Mouse (Mus musculus) C2C12 (cell line): ENCODE measurements around the gene Gucy2c. TPM values are rescaled to one million over a fixed set of nuclear protein-coding genes. Genes with fewer than 3 reads are reported as not detected.

ENCODE experiments used
- H3K27me3 ChIP-seq: one replicate; pipeline ENCODE4 v1.6.1; 2011; ENCODE audit not compliant: control insufficient read depth, insufficient read depth, insufficient read length
- H3K36me3 ChIP-seq: one replicate; pipeline ENCODE4 v1.6.1; 2011; ENCODE audit not compliant: control insufficient read depth, insufficient read depth
- H3K4me3 ChIP-seq: one replicate; pipeline ENCODE4 v1.5.1; 2011; ENCODE audit warnings: mild to moderate bottlenecking, control low read depth; ENCODE audit not compliant: poor library complexity, insufficient read depth, severe bottlenecking
- H3K79me2 ChIP-seq: one replicate; pipeline ENCODE4 v1.6.1; 2011; ENCODE audit not compliant: control insufficient read depth, insufficient read depth
- H3K79me3 ChIP-seq: one replicate; pipeline ENCODE4 v1.6.1; 2011; ENCODE audit warnings: low read depth, control low read depth
- H3ac ChIP-seq: one replicate; pipeline ENCODE3; 2011; ENCODE audit warnings: low read depth; ENCODE audit not compliant: control insufficient read depth, insufficient read length
- CEBPB ChIP-seq: IDR thresholded peaks from one replicate; pipeline ENCODE4 v1.6.1; 2011; ENCODE audit warnings: low read depth, mild to moderate bottlenecking, control low read depth, moderate library complexity
- CTCF ChIP-seq: IDR thresholded peaks from one replicate; pipeline ENCODE4 v1.5.1; 2011; ENCODE audit not compliant: control insufficient read depth, insufficient read depth, insufficient read length
- FOSL1 ChIP-seq: IDR thresholded peaks from one replicate; pipeline ENCODE4 v1.8.0; 2011; ENCODE audit warnings: mild to moderate bottlenecking, low read length; ENCODE audit not compliant: poor library complexity, insufficient read depth, severe bottlenecking
- MAX ChIP-seq: IDR thresholded peaks from one replicate; pipeline ENCODE4 v1.6.1; 2011; ENCODE audit warnings: mild to moderate bottlenecking, control low read depth
- MYOD1 ChIP-seq: IDR thresholded peaks from one replicate; pipeline ENCODE4 v1.6.1; 2011; ENCODE audit warnings: low read depth; ENCODE audit not compliant: control insufficient read depth, insufficient read length
- MYOG ChIP-seq: IDR thresholded peaks from one replicate; pipeline ENCODE4 v1.6.1; 2011; ENCODE audit not compliant: control insufficient read depth, insufficient read length; ENCODE audit errors: extremely low read depth
- USF1 ChIP-seq: IDR thresholded peaks from one replicate; pipeline ENCODE4 v1.6.1; 2011; ENCODE audit warnings: low read depth, mild to moderate bottlenecking, control low read depth, moderate library complexity
- polyA plus RNA-seq: library from polyadenylated mRNA; unstranded; fragments of >200 nt; fragmentation: generic; extraction: Trizol; gene quantifications from one replicate; pipeline ENCODE4 v1.2.1, GENCODE M21; 2012; ENCODE audit warnings: missing spikeins

Gene Gucy2c
- polyA plus RNA-seq, 1 experiment, result 0.01 TPM

DNA sequence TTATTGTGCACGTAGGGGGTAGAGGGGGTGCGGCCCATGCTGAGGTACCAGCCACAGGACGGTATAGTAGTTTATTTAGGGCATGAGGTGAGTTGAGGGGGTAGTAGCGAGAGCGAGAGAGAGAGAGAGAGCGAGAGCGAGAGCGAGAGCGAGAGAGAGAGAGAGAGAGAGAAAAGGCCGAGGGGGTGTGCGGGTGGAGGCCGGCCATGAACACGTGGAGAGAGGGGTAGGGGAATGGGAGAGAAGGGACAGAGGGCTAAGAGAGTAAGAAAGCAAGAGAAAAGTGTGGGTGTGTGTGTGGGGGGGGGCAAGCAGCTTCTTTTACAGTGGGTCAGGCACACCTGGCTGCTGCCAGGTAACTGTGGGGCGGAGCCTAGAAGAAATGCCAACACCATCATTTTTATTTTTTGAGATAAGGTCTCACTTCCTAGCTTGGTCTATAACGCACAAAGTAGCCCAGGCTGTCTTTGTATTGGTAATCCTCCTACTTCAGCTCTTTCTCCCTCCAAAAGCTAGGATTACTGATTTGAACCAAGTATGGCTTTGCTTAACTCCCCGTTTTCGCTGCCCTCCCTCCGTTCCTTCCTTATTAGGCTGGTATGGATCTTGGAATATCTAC lies 25.9 kb upstream of the Gucy2c start:
- no peak for TF ChIP-seq FOSL1
- no peak for TF ChIP-seq CTCF
- no peak for TF ChIP-seq MYOG
- TF ChIP-seq USF1, result no peak
- no peak for TF ChIP-seq MAX
- TF ChIP-seq MYOD1, result no peak
- TF ChIP-seq CEBPB, result no peak
- Histone ChIP-seq H3K79me3 (peaks cover 18% of the 10 kb centered on the region), H3K27me3 (no peaks in the 10 kb centered on the region), H3ac (peak overlapping the region; percentile 24), H3K36me3 (peaks cover 24% of the 10 kb centered on the region), H3K79me2 (peaks cover 33% of the 10 kb centered on the region), H3K4me3 (no peak overlapping the region)

DNA sequence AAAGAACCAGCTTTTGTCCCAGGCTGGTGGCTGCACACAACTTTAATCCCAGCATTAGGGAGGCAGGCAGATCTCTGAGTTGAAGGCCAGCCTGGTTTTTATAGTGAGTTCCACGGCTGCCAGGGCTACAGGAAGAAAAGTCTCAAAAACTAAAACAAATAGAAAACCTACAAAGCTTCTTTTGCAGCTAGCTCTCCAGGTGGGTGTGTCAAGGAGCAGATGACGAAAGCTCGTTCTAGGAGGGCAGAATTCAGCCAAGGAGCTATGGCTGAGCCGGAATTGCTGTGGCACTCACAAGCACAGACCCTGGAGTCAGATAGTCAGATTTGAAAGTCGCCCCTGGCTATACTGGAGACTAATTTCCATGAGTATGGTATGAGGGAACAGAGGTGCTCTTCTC lies 25.3 kb upstream of the Gucy2c start:
- Histone ChIP-seq H3ac (no peak overlapping the region), H3K79me2 (peaks cover 33% of the 10 kb centered on the region), H3K27me3 (no peaks in the 10 kb centered on the region), H3K79me3 (peaks cover 18% of the 10 kb centered on the region), H3K36me3 (peaks cover 18% of the 10 kb centered on the region), H3K4me3 (no peak overlapping the region)
- TF ChIP-seq MYOD1, result no peak
- TF ChIP-seq CEBPB, result no peak
- TF ChIP-seq FOSL1, result no peak
- TF ChIP-seq CTCF, result no peak
- no peak for TF ChIP-seq USF1
- no peak for TF ChIP-seq MAX
- TF ChIP-seq MYOG, result no peak

DNA sequence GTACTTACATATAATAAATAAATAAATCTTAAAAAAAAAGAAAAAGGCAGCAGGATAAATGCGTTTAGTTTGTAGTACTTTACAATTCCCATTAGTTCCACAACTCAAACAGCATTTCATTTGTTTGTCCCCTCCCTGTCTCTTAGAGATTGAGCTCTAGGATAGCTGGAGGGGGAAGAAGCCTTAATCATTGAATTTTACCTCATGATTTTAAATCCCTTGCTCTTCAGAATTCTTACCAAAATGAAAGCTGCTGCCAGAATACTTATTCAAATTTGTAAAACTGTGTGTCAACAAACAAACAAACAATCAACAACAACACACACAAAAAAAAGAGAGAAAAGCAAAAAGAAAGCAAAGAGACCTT lies 23.8 kb upstream of the Gucy2c start:
- Histone ChIP-seq H3K4me3 (no peak overlapping the region), H3K79me2 (peaks cover 23% of the 10 kb centered on the region), H3K79me3 (peaks cover 17% of the 10 kb centered on the region), H3K36me3 (peaks cover 8% of the 10 kb centered on the region), H3K27me3 (no peaks in the 10 kb centered on the region), H3ac (no peak overlapping the region)
- no peak for TF ChIP-seq MYOD1
- TF ChIP-seq CTCF, result no peak
- no peak for TF ChIP-seq FOSL1
- TF ChIP-seq USF1, result no peak
- no peak for TF ChIP-seq CEBPB
- no peak for TF ChIP-seq MYOG
- no peak for TF ChIP-seq MAX

DNA sequence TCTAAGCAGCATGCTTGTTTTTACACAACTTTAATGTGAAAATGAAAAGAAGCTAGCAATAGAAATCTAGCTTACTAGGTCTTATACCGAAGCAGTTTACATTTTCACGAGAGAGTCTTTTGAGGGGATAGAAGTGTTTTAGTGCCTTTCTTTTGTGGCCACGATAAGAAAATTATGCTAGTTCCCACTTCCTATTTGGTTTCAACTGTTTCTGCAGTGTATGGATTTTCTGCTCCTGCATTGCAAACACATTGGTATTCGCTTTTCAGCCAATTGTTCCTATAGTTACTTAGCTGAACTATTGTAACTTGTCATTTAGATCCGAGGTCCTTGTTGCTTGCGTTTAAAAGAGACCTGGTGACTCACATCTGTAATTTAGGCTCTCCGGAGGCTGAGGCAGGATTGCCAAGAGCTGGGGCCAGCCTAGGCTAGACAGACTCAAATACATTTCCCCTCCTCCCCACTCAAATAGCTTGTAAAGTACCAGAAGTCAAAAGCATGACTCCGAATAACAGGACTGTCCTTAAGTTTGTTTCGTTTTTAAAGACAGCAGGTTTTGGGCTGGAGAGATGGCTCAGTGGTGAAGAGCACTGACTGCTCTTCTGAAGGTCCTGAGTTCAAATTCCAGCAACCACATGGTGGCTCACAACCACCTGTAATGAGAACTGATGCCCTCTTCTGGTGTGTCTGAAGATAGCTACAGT lies 23.3 kb upstream of the Gucy2c start:
- Histone ChIP-seq H3K79me3 (peaks cover 11% of the 10 kb centered on the region), H3K36me3 (peaks cover 3% of the 10 kb centered on the region), H3K27me3 (no peaks in the 10 kb centered on the region), H3K4me3 (no peak overlapping the region), H3ac (no peak overlapping the region), H3K79me2 (peaks cover 17% of the 10 kb centered on the region)
- TF ChIP-seq CEBPB (no peak), MYOD1 (no peak), MAX (no peak), FOSL1 (no peak), USF1 (no peak), MYOG (no peak), CTCF (no peak)

DNA sequence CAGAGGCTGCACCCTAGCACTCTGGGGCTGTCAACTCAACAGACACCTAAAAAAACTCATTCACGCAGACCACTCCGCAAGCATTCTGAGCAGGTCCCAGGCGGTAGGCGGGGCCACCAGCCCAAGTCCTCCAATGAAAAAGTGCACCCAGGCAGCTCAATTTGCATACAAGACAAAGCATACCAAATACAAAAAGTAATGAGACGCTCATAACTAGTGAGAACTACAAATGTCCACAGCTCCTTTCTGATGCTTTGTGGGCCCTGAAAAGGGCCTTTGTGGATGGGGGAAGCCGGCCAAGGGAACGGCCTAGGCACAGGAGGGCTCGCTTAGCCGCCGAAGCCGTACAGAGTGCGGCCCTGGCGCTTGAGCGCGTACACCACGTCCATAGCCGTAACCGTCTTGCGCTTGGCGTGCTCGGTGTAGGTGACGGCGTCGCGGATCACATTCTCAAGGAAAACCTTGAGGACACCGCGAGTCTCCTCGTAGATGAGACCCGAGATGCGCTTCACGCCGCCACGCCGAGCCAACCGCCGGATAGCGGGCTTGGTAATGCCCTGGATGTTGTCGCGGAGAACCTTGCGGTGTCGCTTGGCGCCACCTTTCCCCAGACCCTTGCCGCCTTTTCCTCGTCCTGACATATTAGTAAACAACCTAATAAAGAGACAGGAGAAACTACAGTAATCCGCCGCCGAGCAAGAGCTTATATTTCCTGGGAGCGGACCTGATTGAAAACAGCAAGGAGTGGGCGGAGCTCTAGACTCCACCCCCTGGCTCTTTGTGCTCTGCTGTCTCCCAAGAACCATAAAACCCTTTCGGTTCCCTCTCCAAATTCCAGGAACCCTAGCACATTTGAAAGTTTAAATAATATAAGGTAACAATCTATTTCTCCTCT lies 22.4 kb upstream of the Gucy2c start, which contains the start of gene Hist4h4:
Gene Hist4h4 (minus strand): TSS at position 677 of the 895 bp plus-strand sequence.
- TF ChIP-seq CTCF (no peak), FOSL1 (no peak), MYOD1 (no peak), MYOG (no peak), MAX (no peak), CEBPB (peak; percentile 50)
- Histone ChIP-seq H3K36me3 (no peaks in the 10 kb centered on the region), H3K4me3 (peak within 1 kb of the TSS; percentile 31), H3ac (peak within 1 kb of the TSS; percentile 31), H3K79me2 (peaks cover 9% of the 10 kb centered on the region), H3K79me3 (peaks cover 6% of the 10 kb centered on the region), H3K27me3 (no peaks in the 10 kb centered on the region)
